Mouse (Mus musculus): ENCODE measurements around the gene Brd2. TPM values are rescaled to one million over a fixed set of nuclear protein-coding genes. Genes with fewer than 3 reads are reported as not detected.

Gene Brd2
- 98.5 and 123 TPM in 2 replicates for polyA plus RNA-seq (2015; fragmentation: Nextera tagmentation; extraction: Ambion mirVana)

DNA sequence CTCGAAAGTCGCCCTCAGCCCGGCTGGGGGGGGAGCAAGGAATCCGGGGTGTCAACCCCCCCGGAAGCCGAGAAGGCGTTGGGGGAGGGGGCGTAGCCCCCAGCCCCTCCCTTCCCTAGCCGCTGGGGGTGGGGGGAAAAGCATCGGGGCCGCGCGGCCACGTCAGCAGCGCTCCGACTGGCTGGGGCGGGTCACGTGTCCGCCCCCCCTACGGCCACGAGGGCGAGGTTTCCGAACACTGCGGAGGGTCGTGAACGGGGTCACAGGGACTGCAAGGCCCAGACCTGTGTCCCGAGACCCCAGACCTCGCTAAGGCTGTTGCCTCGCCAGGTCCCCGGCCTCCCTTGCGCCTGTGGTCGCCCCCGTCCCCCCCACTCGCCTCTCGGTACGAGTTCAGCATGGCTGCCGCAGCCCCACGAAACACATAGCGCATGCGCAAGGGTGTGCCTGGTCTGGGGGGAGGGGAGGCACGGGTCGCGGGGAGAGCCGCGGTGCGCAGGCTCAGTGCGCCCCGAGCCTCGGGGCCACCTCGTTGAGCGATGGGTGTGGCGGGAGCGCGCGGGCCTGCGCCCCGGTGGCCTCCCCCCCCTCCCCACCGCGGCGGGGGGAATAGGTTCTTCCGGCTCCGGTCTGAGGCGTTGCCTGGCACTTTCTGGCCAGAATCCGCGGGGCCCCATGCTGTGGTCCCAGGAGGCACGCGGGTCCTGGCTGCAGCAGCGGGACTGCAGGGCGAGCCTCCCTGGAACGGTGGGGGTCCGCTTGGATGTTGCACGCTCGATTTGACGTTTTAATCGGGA lies at the start of gene Brd2:
TSS of gene Brd2 (minus strand) at position 447 of the 797 bp plus-strand sequence.
- peak within 1 kb of the TSS; percentile 86 for H3K4me3 ChIP-seq (ENCODE audit: low read length)
- H3K36me3 ChIP-seq (ENCODE audit: control insufficient read depth, insufficient read depth, low read length) = peaks cover 4% of the 10 kb centered on the region; the same call in 1 of the 2 replicates
- no peaks in the 10 kb centered on the region for H3K27me3 ChIP-seq (replicated peaks; ENCODE audit: control insufficient read depth, insufficient read depth, low read length)
- H3K27ac ChIP-seq (ENCODE audit: low read depth, low read length) = peak within 1 kb of the TSS; percentile 100
- peak; percentile 62 for ATAC-seq
- H3K4me2 ChIP-seq (ENCODE audit: low read length) = peak within 1 kb of the TSS; percentile 84
- H3K4me1 ChIP-seq (ENCODE audit: control insufficient read depth, insufficient read depth, low read depth, low read length) = peaks cover 17% of the 10 kb centered on the region
- peak within 1 kb of the TSS; percentile 99 for H3K9ac ChIP-seq (ENCODE audit: low read depth, low read length)
- 1% methylated on average over 55 of the region's 75 CpGs for WGBS
- H3K9me3 ChIP-seq (ENCODE audit: control insufficient read depth, low read length) = no peaks in the 10 kb centered on the region

GRCm38 (mm10) chr17:34170877-34171498 lies 48.6 kb upstream of the Brd2 start:
- WGBS = 45% methylated on average over 13 of the region's 13 CpGs
- Histone ChIP-seq H3K36me3 (ENCODE audit: control insufficient read depth, insufficient read depth, low read length) (no peaks in the 10 kb centered on the region), H3K9me3 (ENCODE audit: control insufficient read depth, low read length) (no peaks in the 10 kb centered on the region; the same call in 1 of the 2 replicates), H3K27me3 (replicated peaks; ENCODE audit: control insufficient read depth, insufficient read depth, low read length) (no peaks in the 10 kb centered on the region), H3K9ac (ENCODE audit: low read depth, low read length) (no peak overlapping the region), H3K4me2 (ENCODE audit: low read length) (no peak overlapping the region), H3K27ac (ENCODE audit: low read depth, low read length) (no peak overlapping the region), H3K4me1 (ENCODE audit: control insufficient read depth, insufficient read depth, low read depth, low read length) (no peaks in the 10 kb centered on the region), H3K4me3 (ENCODE audit: low read length) (no peak overlapping the region)
- no peak for ATAC-seq

GRCm38 (mm10) chr17:34170487-34170876 lies 48.0 kb upstream of the Brd2 start:
- H3K4me3 ChIP-seq (ENCODE audit: low read length) = no peak overlapping the region
- 33% methylated on average over 4 of the region's 4 CpGs for WGBS
- no peaks in the 10 kb centered on the region; the same call in 1 of the 2 replicates for H3K9me3 ChIP-seq (ENCODE audit: control insufficient read depth, low read length)
- H3K9ac ChIP-seq (ENCODE audit: low read depth, low read length) = no peak overlapping the region
- H3K27me3 ChIP-seq (replicated peaks; ENCODE audit: control insufficient read depth, insufficient read depth, low read length) = no peaks in the 10 kb centered on the region
- no peak overlapping the region for H3K27ac ChIP-seq (ENCODE audit: low read depth, low read length)
- H3K4me2 ChIP-seq (ENCODE audit: low read length) = no peak overlapping the region
- H3K4me1 ChIP-seq (ENCODE audit: control insufficient read depth, insufficient read depth, low read depth, low read length) = no peaks in the 10 kb centered on the region
- no peak for ATAC-seq
- no peaks in the 10 kb centered on the region for H3K36me3 ChIP-seq (ENCODE audit: control insufficient read depth, insufficient read depth, low read length)

DNA sequence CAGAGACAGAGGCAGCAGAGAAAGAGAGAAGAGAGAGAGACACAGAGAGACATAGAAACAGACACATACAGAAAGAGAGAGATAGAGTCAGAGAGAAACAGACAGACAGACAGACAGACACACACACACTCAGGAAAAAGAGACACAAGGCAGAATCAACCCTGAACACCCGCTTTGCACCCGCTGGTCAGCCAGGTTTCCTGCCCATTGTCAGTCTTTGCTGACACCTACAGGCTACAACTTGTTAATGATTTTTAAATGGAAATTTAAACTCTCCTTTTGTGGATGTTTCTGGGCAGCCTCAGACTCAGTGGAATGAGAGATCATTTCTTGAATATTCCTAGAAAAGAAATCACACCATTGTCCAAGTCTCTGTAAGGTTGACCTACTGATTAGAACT lies 46.8 kb upstream of the Brd2 start:
- WGBS = 0% methylated on average over 2 of the region's 2 CpGs
- no peak overlapping the region for H3K27ac ChIP-seq (ENCODE audit: low read depth, low read length)
- H3K9me3 ChIP-seq (ENCODE audit: control insufficient read depth, low read length) = no peaks in the 10 kb centered on the region; the same call in 1 of the 2 replicates
- H3K36me3 ChIP-seq (ENCODE audit: control insufficient read depth, insufficient read depth, low read length) = no peaks in the 10 kb centered on the region
- ATAC-seq = no peak; the same call in 1 of the 2 replicates
- H3K4me3 ChIP-seq (ENCODE audit: low read length) = no peak overlapping the region
- H3K4me1 ChIP-seq (ENCODE audit: control insufficient read depth, insufficient read depth, low read depth, low read length) = no peaks in the 10 kb centered on the region
- H3K27me3 ChIP-seq (replicated peaks; ENCODE audit: control insufficient read depth, insufficient read depth, low read length) = no peaks in the 10 kb centered on the region
- H3K9ac ChIP-seq (ENCODE audit: low read depth, low read length) = no peak overlapping the region
- no peak overlapping the region for H3K4me2 ChIP-seq (ENCODE audit: low read length)

GRCm38 (mm10) chr17:34165033-34165730 lies 42.7 kb upstream of the Brd2 start:
- no peaks in the 10 kb centered on the region for H3K36me3 ChIP-seq (ENCODE audit: control insufficient read depth, insufficient read depth, low read length)
- H3K9ac ChIP-seq (ENCODE audit: low read depth, low read length) = no peak overlapping the region
- H3K27me3 ChIP-seq (replicated peaks; ENCODE audit: control insufficient read depth, insufficient read depth, low read length) = no peaks in the 10 kb centered on the region
- no peak overlapping the region for H3K4me3 ChIP-seq (ENCODE audit: low read length)
- no peaks in the 10 kb centered on the region for H3K4me1 ChIP-seq (ENCODE audit: control insufficient read depth, insufficient read depth, low read depth, low read length)
- H3K9me3 ChIP-seq (ENCODE audit: control insufficient read depth, low read length) = no peaks in the 10 kb centered on the region; the same call in 1 of the 2 replicates
- no peak overlapping the region for H3K27ac ChIP-seq (ENCODE audit: low read depth, low read length)
- ATAC-seq = no peak
- 87% methylated on average over 6 of the region's 6 CpGs for WGBS
- no peak overlapping the region for H3K4me2 ChIP-seq (ENCODE audit: low read length)

DNA sequence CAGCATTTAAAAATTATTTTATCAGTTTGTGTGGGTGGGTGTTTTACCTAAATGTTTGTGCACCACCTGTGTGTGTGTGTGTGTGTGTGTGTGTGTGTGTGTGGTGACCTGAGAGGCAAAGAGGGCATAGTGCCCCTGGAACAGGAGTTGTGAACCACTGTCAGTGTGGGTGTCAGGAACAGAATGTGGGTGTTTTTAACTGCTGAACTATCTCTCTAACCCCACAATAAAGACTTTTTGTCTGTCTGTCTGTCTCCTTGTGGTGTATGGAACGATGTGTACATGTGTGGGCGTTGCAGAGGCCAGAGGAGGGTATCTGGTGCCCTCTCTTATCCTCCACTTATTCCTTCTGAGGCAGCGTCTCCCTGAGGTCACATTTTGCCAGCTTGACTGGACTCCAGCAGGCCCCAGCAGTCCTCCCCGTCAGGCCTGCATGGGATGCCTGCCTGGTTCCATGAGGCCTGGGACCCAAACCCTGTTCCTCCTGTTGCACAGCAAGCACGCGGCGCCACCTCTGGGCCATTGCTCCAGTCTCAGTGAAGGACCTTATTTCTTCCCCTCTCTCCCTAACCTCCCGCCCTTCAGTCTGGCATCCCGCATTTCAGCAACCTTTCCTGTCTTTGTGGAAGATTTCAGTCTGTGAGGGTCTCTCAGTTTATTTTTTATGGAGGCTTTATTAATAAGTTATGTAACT lies 41.9 kb upstream of the Brd2 start:
- no peaks in the 10 kb centered on the region; the same call in 1 of the 2 replicates for H3K9me3 ChIP-seq (ENCODE audit: control insufficient read depth, low read length)
- H3K4me1 ChIP-seq (ENCODE audit: control insufficient read depth, insufficient read depth, low read depth, low read length) = no peaks in the 10 kb centered on the region
- no peaks in the 10 kb centered on the region for H3K27me3 ChIP-seq (replicated peaks; ENCODE audit: control insufficient read depth, insufficient read depth, low read length)
- H3K4me2 ChIP-seq (ENCODE audit: low read length) = no peak overlapping the region
- H3K36me3 ChIP-seq (ENCODE audit: control insufficient read depth, insufficient read depth, low read length) = no peaks in the 10 kb centered on the region
- H3K9ac ChIP-seq (ENCODE audit: low read depth, low read length) = no peak overlapping the region
- H3K27ac ChIP-seq (ENCODE audit: low read depth, low read length) = no peak overlapping the region
- H3K4me3 ChIP-seq (ENCODE audit: low read length) = no peak overlapping the region
- ATAC-seq = no peak
- 41% methylated on average over 9 of the region's 9 CpGs for WGBS

DNA sequence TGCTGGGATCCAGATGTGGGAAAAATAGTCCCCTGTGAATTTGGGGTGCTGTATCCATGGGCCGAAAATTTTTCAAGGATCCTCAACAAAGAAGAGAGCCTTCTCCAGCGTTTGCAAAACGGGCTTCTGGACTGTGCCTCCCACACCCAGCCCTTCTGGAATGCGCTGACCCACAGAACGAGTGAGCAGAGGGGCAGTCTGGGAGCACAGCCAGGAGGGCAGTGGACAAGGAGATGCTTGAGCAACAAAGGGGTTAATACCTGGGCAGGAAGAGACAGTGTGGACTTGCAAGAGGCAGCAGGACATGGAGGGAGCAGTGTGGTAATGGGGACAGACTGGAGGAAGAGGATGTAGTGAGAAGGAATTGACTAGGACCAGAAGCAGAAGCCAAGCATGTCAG lies 33.1 kb upstream of the Brd2 start:
- no peak for ATAC-seq
- Histone ChIP-seq H3K27ac (ENCODE audit: low read depth, low read length) (no peak overlapping the region), H3K9ac (ENCODE audit: low read depth, low read length) (no peak overlapping the region), H3K4me1 (ENCODE audit: control insufficient read depth, insufficient read depth, low read depth, low read length) (no peaks in the 10 kb centered on the region), H3K4me3 (ENCODE audit: low read length) (no peak overlapping the region), H3K27me3 (replicated peaks; ENCODE audit: control insufficient read depth, insufficient read depth, low read length) (no peaks in the 10 kb centered on the region), H3K9me3 (ENCODE audit: control insufficient read depth, low read length) (no peaks in the 10 kb centered on the region), H3K36me3 (ENCODE audit: control insufficient read depth, insufficient read depth, low read length) (no peaks in the 10 kb centered on the region), H3K4me2 (ENCODE audit: low read length) (no peak overlapping the region)
- 57% methylated on average over 5 of the region's 5 CpGs for WGBS

DNA sequence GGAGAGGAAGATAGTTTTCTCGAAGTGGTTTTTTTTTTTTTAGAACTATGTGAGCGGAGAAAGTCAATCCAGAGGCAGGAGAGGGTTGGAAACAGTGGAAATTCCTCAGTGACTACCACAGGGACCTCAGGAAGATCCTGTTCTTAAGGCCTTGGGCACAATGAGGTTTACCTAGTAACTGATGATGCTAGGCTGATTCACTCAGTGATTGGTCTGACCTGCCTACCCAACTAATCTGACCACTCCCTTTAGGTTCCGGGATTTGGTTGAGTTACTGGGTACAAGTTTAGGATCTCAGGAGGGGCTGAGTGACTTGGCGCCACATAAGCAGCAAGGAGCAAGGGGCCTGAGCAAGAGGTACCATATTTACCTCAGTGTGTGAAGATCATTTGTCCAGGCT lies 30.5 kb upstream of the Brd2 start, which contains the start of gene H2-DMb1:
TSS of gene H2-DMb1 (plus strand) at position 150 of the 400 bp plus-strand sequence.
- no peak within 1 kb of the TSS for H3K9ac ChIP-seq (ENCODE audit: low read depth, low read length)
- H3K36me3 ChIP-seq (ENCODE audit: control insufficient read depth, insufficient read depth, low read length) = no peaks in the 10 kb centered on the region
- no peaks in the 10 kb centered on the region for H3K27me3 ChIP-seq (replicated peaks; ENCODE audit: control insufficient read depth, insufficient read depth, low read length)
- H3K4me3 ChIP-seq (ENCODE audit: low read length) = no peak within 1 kb of the TSS
- no peak for ATAC-seq
- no peaks in the 10 kb centered on the region for H3K4me1 ChIP-seq (ENCODE audit: control insufficient read depth, insufficient read depth, low read depth, low read length)
- H3K27ac ChIP-seq (ENCODE audit: low read depth, low read length) = no peak within 1 kb of the TSS
- no peak within 1 kb of the TSS for H3K4me2 ChIP-seq (ENCODE audit: low read length)
- WGBS = 62% methylated on average over 4 of the region's 4 CpGs
- H3K9me3 ChIP-seq (ENCODE audit: control insufficient read depth, low read length) = no peaks in the 10 kb centered on the region

Measured in hindbrain, embryonic 16.5 days (tissue).